Mouse (Mus musculus): ENCODE data around the gene Cisd1. TPM values are rescaled to one million over a fixed set of nuclear protein-coding genes. Genes with fewer than 3 reads are reported as not detected.
"Not testable (repeated sequence)": the region's sequence is repeated elsewhere in the genome, so short reads cannot be mapped to it uniquely, and the experiment has no call there.

Cisd1 gene
- 86.3 and 88.0 TPM in 2 replicates for polyA plus RNA-seq (2015; fragmentation: Nextera tagmentation; extraction: Ambion mirVana)

DNA sequence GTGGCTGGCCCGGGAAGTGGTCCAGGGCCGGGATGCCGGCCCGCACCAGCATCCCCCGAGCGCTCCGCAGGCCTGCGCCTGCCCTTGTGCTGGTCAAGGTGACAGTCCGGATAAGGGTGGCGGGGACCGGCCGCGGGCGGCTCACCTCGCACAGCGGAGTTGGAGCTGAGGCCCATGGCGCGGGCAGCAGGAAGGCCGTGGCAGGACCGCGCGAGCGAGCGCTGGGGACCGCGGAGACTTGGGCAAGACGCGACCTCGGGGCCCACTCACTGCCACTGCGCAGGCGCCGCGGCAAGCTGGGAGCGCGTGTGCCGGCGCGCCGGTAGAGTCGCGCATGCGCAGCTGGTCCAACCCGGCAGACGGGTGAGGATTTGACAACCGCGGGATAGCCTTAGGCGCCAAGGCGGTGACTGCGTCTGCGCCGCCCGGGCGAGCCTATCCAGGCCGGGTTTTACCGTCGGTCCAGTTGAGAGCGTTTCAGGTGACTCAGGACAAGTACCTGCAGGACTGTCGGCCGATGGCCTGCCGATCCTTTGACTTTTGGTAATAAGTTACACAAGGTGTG is at the start of gene Cisd1:
Gene Cisd1, minus strand, starts transcription at position 376 of the 565 bp plus-strand sequence.
- Histone ChIP-seq H3K9me3 (no peaks in the 10 kb centered on the region), H3K36me3 (no peaks in the 10 kb centered on the region), H3K27ac (no peak within 1 kb of the TSS; the same call in none of the 2 replicates), H3K4me2 (replicated peaks) (peak within 1 kb of the TSS; percentile 75), H3K9ac (peak within 1 kb of the TSS; percentile 92), H3K27me3 (no peaks in the 10 kb centered on the region), H3K4me3 (peak within 1 kb of the TSS; percentile 86), H3K4me1 (peaks cover 37% of the 10 kb centered on the region)
- under 1% methylated on average over 60 of the region's 60 CpGs for WGBS
- peak; percentile 74 for ATAC-seq (ENCODE audit: low FRiP score, low read depth)

DNA sequence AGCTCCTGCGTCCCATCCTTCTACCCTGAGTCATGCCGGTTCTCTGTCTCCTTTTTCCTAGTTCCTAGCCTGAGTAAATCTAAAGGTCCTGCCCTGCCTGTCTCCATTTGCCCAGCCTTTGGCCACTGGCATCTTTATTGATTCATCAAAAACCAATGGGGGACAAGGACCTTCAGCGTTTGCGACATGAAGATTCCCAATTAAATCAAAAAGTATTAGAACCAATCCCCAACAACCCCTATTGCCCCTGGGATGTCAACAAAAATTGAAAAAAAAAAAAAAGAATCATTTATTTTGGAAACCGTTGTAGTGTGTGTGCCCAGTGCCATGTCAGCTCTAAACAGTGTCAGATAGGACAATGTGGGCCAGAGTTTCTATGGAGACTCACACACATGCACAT is 44.6 kb upstream of the Cisd1 start:
- H3K36me3 ChIP-seq: no peaks in the 10 kb centered on the region
- H3K4me2 ChIP-seq (replicated peaks): no peak overlapping the region
- no peak overlapping the region for H3K27ac ChIP-seq
- H3K9me3 ChIP-seq: peaks cover 9% of the 10 kb centered on the region; the same call in 1 of the 2 replicates
- H3K4me3 ChIP-seq: no peak overlapping the region
- peaks cover 4% of the 10 kb centered on the region; the same call in 1 of the 2 replicates for H3K4me1 ChIP-seq
- ATAC-seq (ENCODE audit: low FRiP score, low read depth): no peak
- no peak overlapping the region for H3K9ac ChIP-seq
- no peaks in the 10 kb centered on the region for H3K27me3 ChIP-seq
- WGBS: 93% methylated on average over 5 of the region's 5 CpGs

DNA sequence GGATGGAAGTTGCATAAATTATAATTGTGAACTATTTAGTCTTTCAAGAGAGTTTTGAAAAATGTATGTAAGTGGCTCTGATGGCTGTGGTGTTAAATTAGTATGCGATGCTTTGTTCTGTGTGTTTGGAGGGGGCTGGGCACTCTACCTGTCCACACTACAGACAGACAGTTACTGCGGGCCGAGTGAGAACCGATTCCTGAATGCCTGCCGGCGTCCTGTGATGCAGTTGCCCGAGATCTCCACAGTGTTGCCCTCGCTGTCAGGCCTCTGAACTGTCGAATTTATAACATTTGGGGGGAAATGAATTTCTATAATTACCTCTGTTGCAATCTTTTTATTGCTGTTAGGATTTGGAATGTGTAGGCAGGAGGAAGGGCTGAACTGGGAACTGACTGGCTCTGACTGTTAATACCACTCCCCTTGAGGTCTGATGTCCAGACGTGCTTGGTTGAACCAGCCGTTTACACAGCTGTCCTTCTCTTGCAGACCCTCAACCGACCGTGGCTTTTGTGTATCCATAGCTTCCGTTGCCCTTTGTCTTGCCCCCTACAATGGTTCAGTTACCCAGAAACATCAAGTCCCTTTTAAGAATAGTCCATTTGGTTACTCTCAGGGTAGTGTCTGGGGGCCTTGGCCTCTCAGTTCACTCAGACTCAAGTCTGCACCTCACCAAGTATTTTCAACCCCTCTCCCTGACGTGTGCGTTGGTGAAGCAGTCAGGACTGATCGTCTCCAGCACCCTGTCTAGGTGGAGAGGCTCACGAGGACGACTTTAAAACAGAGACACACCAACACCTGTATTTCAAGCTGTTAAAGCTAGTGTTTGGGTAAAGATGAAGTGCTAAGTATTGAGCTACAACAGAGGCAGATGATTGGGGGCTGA is 39.6 kb upstream of the Cisd1 start:
- WGBS: 69% methylated on average over 19 of the region's 19 CpGs
- Histone ChIP-seq H3K27me3 (no peaks in the 10 kb centered on the region), H3K9me3 (no peaks in the 10 kb centered on the region), H3K4me3 (no peak overlapping the region), H3K36me3 (peaks cover 13% of the 10 kb centered on the region), H3K9ac (no peak overlapping the region), H3K27ac (no peak overlapping the region), H3K4me1 (peaks cover 10% of the 10 kb centered on the region; the same call in 1 of the 2 replicates), H3K4me2 (replicated peaks) (no peak overlapping the region)
- ATAC-seq (ENCODE audit: low FRiP score, low read depth): no peak

DNA sequence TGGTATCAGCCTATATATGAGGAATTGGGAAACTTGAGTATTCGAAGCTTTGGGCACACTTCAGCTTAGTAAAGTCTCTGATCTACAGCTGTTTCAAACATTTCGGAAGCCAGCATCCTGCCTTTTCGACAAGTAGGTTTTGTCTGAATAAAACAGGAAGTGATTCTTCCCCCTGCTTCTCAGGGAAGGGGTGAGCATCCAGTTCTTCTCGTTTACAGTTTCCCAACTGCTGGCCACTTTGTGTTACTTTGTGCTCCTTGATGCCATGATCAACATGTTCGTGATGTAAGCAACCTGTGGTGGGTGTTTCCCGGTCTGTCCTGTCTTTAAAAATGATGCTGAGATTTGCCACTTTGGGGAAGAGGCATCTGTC is 38.8 kb upstream of the Cisd1 start:
- not testable (repeated sequence) for H3K27ac ChIP-seq; H3K4me3 ChIP-seq; H3K4me2 ChIP-seq (replicated peaks); H3K9me3 ChIP-seq; H3K27me3 ChIP-seq; H3K4me1 ChIP-seq; H3K9ac ChIP-seq; ATAC-seq (ENCODE audit: low FRiP score, low read depth)
- WGBS: 75% methylated on average over 6 of the region's 6 CpGs
- H3K36me3 ChIP-seq: peaks cover 22% of the 10 kb centered on the region

DNA sequence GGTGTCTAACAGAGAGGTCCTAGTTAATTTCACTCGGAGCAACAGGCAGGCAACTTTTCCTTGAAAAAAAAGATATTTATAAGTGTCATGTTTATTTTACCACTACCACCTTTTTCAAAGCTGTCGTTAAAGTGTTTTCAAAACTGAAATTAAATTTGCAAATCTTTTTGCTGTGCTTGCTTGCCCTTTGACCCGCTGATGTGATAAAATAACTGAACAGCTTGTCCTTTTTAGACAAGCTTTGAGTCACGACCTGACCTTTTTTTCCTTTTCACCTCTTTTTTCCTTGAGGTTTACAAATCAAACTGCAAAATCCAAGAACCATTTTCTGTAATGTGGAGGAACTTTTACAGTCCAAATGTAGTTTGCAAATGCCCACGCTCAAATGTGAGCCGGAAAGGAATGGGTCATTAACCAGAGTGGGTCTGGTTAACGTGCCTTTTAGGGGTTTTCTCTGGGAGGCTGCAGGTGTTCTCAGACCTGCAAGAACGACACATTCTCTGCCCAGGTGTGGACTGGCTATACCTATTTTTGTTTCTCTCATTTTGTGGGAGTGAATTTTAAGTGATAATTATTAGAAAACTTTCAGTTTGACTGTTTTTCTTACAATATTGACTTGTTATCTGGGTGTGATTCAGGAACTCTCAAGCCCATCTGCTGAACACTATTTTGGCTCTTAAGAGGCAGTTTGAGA is 38.3 kb upstream of the Cisd1 start:
- H3K27me3 ChIP-seq: no peaks in the 10 kb centered on the region
- no peak overlapping the region for H3K9ac ChIP-seq
- 38% methylated on average over 8 of the region's 8 CpGs for WGBS
- H3K9me3 ChIP-seq: no peaks in the 10 kb centered on the region
- H3K4me3 ChIP-seq: no peak overlapping the region
- H3K36me3 ChIP-seq: peaks cover 26% of the 10 kb centered on the region
- H3K4me2 ChIP-seq (replicated peaks): no peak overlapping the region
- no peak for ATAC-seq (ENCODE audit: low FRiP score, low read depth)
- H3K27ac ChIP-seq: no peak overlapping the region
- H3K4me1 ChIP-seq: peaks cover 10% of the 10 kb centered on the region; the same call in 1 of the 2 replicates

DNA sequence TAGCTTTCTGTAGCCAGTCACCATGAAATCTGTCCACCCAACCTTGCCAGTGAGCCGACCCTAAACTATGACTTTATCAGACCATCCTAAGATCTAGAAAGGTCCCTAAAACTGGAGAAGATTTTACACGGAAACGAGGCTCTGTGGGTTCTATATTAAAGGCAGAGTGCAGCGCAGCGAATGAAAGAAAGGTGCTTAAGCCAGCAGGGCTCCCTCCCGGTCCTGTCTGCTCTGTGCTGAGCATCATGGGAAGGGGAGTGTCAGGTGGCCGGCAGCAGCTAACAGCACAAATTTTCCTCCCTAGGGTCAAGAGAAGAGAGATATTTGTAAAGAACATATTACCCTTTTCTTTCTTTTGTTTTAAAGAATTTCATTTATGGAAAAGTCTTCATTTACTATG is 37.4 kb upstream of the Cisd1 start:
- no peaks in the 10 kb centered on the region for H3K27me3 ChIP-seq
- 64% methylated on average over 7 of the region's 7 CpGs for WGBS
- no peak overlapping the region for H3K9ac ChIP-seq
- peaks cover 30% of the 10 kb centered on the region for H3K36me3 ChIP-seq
- no peak overlapping the region for H3K27ac ChIP-seq
- no peaks in the 10 kb centered on the region for H3K9me3 ChIP-seq
- no peak for ATAC-seq (ENCODE audit: low FRiP score, low read depth)
- no peak overlapping the region for H3K4me3 ChIP-seq
- peaks cover 10% of the 10 kb centered on the region; the same call in 1 of the 2 replicates for H3K4me1 ChIP-seq
- H3K4me2 ChIP-seq (replicated peaks): no peak overlapping the region

DNA sequence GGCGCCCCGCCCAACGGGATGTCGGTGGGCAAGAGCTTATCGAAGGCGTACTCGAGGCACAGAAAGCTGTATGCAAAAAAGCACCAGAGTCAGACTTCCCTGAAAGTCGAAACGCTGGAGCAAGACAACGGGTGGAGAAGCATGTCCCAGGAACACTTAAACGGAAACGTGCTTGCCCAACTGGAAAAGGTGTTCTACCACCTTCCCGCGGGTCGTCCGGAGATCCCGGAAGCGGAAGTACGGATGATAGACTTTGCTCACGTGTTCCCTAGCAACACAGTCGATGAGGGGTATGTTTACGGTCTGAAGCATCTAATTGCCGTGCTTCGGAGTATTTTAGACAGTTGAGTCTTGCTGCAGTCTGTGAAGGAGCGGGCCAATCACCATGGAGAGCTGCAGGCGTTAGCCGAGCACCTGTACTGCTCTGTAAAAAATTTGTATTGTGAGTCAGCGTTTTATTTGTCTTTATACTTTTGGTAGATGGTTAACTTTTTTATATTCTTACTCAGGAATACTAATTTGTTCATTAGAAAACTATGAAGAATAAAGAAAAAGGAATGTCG is 36.8 kb upstream of the Cisd1 start:
- no peak overlapping the region for H3K27ac ChIP-seq
- no peaks in the 10 kb centered on the region for H3K27me3 ChIP-seq
- no peak overlapping the region for H3K4me3 ChIP-seq
- H3K4me2 ChIP-seq (replicated peaks): no peak overlapping the region
- H3K36me3 ChIP-seq: peaks cover 36% of the 10 kb centered on the region
- H3K9ac ChIP-seq: no peak overlapping the region
- ATAC-seq (ENCODE audit: low FRiP score, low read depth): no peak
- H3K9me3 ChIP-seq: no peaks in the 10 kb centered on the region
- H3K4me1 ChIP-seq: peaks cover 10% of the 10 kb centered on the region; the same call in 1 of the 2 replicates
- 87% methylated on average over 29 of the region's 29 CpGs for WGBS

DNA sequence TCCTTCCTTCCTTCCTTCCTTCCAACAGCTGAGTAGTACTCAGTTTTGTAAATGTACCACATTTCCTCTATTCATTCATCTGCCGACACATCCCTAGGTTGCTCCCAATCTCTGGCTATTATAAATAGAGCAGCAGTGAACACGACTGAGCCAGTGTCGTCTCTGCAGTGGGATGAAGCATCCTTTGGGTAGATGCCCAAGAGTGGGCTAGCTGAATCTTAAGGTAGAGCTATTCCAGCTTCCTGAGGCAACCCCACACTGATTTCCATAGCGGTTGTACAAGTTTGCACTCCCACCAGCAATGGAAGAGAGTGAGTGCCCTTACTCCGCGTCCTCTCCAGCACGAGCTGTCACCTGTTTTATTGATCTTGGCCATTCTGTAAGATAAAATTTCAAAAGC is 35.7 kb upstream of the Cisd1 start:
- no peak for ATAC-seq (ENCODE audit: low FRiP score, low read depth)
- peaks cover 10% of the 10 kb centered on the region; the same call in 1 of the 2 replicates for H3K4me1 ChIP-seq
- H3K4me3 ChIP-seq: no peak overlapping the region
- no peaks in the 10 kb centered on the region for H3K9me3 ChIP-seq
- peaks cover 36% of the 10 kb centered on the region for H3K36me3 ChIP-seq
- no peak overlapping the region for H3K4me2 ChIP-seq (replicated peaks)
- no peak overlapping the region for H3K9ac ChIP-seq
- WGBS: 93% methylated on average over 7 of the region's 7 CpGs
- H3K27me3 ChIP-seq: no peaks in the 10 kb centered on the region
- no peak overlapping the region for H3K27ac ChIP-seq

DNA sequence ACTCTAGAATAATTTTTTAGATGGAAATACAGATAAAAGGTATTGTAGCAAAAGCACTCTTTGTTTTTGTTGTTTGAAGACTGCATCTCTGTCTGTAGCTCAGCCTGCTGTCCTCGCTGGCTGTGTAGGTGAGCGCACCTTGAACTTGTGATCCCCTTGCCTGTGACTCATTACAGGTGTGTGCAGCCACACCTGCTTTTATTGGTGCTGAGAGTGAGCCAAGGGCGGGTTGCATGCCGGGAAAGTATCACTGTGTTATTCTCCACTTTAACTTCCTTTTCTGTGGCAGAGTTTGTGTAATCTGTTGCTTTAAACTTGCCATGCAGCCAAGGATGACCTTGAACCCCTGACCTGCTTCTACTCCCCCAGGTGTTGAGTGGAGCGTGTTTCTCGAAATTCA is 31.3 kb upstream of the Cisd1 start:
- Histone ChIP-seq H3K9ac (no peak overlapping the region), H3K36me3 (peaks cover 38% of the 10 kb centered on the region), H3K27ac (no peak overlapping the region), H3K4me3 (no peak overlapping the region), H3K27me3 (no peaks in the 10 kb centered on the region), H3K4me1 (no peaks in the 10 kb centered on the region), H3K4me2 (replicated peaks) (no peak overlapping the region), H3K9me3 (no peaks in the 10 kb centered on the region)
- no peak for ATAC-seq (ENCODE audit: low FRiP score, low read depth)
- 85% methylated on average over 6 of the region's 6 CpGs for WGBS

DNA sequence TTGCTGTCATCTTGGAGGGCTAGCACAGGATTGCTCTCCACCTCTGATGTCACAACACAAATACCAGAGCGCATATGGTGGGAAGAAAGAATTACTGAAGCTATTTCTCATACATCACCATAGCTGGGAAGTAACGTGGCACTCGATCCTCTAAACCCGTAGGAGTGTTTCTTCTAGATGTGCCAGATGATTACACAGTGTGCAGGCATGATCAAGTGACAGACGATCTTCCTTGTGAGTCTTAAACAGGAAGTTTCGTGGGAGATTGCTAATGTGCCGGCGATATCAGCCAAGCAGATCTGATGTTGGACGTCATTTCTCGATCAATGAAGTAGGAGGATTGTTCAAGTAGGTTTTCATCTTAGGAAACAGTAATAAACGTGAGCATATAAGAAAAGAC is 29.0 kb upstream of the Cisd1 start:
- no peak overlapping the region for H3K27ac ChIP-seq
- no peaks in the 10 kb centered on the region for H3K27me3 ChIP-seq
- no peak overlapping the region for H3K9ac ChIP-seq
- H3K4me2 ChIP-seq (replicated peaks): no peak overlapping the region
- H3K9me3 ChIP-seq: no peaks in the 10 kb centered on the region
- no peak for ATAC-seq (ENCODE audit: low FRiP score, low read depth)
- H3K4me1 ChIP-seq: no peaks in the 10 kb centered on the region
- WGBS: 91% methylated on average over 11 of the region's 11 CpGs
- no peak overlapping the region for H3K4me3 ChIP-seq
- H3K36me3 ChIP-seq: peaks cover 25% of the 10 kb centered on the region

DNA sequence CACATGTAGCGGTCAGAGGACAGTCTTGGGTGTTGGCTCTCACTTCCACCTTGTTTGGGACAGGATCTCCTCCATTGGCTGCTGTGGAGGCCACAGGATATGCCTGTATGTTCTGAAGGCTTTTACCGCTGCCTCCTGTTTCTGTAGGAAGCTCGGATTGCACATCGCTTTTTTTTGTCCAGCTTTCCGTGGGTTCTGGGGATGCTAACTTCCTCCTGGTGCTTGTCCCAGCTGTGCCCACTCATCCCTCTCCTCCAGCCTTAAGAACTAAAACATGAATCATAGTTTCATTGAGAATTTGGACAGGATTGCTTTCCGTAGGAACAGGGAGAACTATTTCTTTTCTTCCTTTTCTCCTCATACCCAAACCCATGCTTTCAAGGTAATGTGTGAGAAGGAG is 27.1 kb upstream of the Cisd1 start:
- Histone ChIP-seq H3K4me2 (replicated peaks) (no peak overlapping the region), H3K4me1 (no peaks in the 10 kb centered on the region), H3K9ac (no peak overlapping the region), H3K27ac (no peak overlapping the region), H3K27me3 (no peaks in the 10 kb centered on the region), H3K9me3 (no peaks in the 10 kb centered on the region), H3K36me3 (peaks cover 20% of the 10 kb centered on the region), H3K4me3 (no peak overlapping the region)
- 79% methylated on average over 6 of the region's 6 CpGs for WGBS
- no peak for ATAC-seq (ENCODE audit: low FRiP score, low read depth)

DNA sequence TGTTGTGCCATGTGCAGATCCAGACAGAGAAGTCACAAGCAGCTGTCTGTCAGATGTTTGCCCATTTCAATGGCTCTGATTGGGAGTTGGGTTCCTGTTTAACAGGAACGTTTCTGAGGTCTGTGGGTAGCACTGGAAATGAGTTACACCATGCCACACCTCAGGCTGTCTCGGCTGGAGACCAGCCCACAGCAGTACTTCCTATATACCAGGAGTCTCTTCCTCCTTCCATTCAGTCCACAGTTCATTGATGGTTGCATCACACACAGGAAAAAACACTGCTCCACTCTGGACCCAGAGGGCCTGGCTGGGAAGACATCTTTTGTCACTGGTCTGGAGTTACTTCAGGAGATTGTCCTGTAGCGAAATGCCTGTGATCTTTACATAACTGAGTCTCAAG is 24.7 kb upstream of the Cisd1 start:
- 77% methylated on average over 3 of the region's 3 CpGs for WGBS
- Histone ChIP-seq H3K4me3 (no peak overlapping the region), H3K4me2 (replicated peaks) (no peak overlapping the region), H3K27ac (no peak overlapping the region), H3K36me3 (peaks cover 33% of the 10 kb centered on the region), H3K9me3 (no peaks in the 10 kb centered on the region), H3K27me3 (no peaks in the 10 kb centered on the region), H3K4me1 (no peaks in the 10 kb centered on the region), H3K9ac (no peak overlapping the region)
- ATAC-seq (ENCODE audit: low FRiP score, low read depth): no peak

All from limb, embryonic 13.5 days (tissue).